Mouse (Mus musculus) MEL (cell line): ENCODE results near the gene Kctd14. TPM values are rescaled to one million over a fixed set of nuclear protein-coding genes. Genes with fewer than 3 reads are reported as not detected.

Source experiments
- DNase-seq: peaks from one replicate; pipeline ENCODE4 v3.0.0; 2011; ENCODE audit warnings: low read depth, low spot score
- H3K27ac ChIP-seq: 2 replicates; pipeline ENCODE4 v1.5.1; 2012; ENCODE audit warnings: low read depth, mild to moderate bottlenecking, control low read depth, low read length, moderate library complexity; ENCODE audit not compliant: control insufficient read depth
- H3K27me3 ChIP-seq, 2 experiments: fragments of 150-350 bp in 1 of 2; sonication (generic) in 1 of 2; 2 replicates each; pipeline ENCODE4 v1.6.1; 2012; ENCODE audit warnings: low read length in 2 of 2, mild to moderate bottlenecking in 2 of 2, improper control_type of control experiment in 1 of 2, moderate library complexity in 1 of 2; ENCODE audit not compliant: insufficient read depth in 2 of 2, control insufficient read depth in 1 of 2
- H3K36me3 ChIP-seq, 2 experiments: 2 replicates each; pipeline ENCODE4 v1.6.1; 2012 to 2014; ENCODE audit warnings: low read length in 2 of 2, improper control_type of control experiment in 1 of 2, inconsistent platforms in 1 of 2, mild to moderate bottlenecking in 1 of 2; ENCODE audit not compliant: insufficient read depth in 2 of 2, control insufficient read depth in 1 of 2
- H3K4me1 ChIP-seq, 2 experiments: fragments of 150-350 bp in 1 of 2; sonication (generic) in 1 of 2; 2 replicates each; pipeline ENCODE4 v1.6.1; 2012; ENCODE audit warnings: low read length in 2 of 2, improper control_type of control experiment in 1 of 2, mild to moderate bottlenecking in 1 of 2; ENCODE audit not compliant: insufficient read depth in 2 of 2, control insufficient read depth in 1 of 2
- H3K4me3 ChIP-seq, 2 experiments: fragments of 150-350 bp in 1 of 2; sonication (generic) in 1 of 2; 2 replicates each; pipeline ENCODE4 v1.5.1; 2012; ENCODE audit warnings: low read depth in 2 of 2, low read length in 2 of 2, mild to moderate bottlenecking in 2 of 2, moderate library complexity in 2 of 2, control low read depth in 1 of 2, improper control_type of control experiment in 1 of 2; ENCODE audit not compliant: control insufficient read depth in 1 of 2, insufficient read depth in 1 of 2
- H3K79me2 ChIP-seq: 2 replicates; pipeline ENCODE4 v1.6.1; 2012; ENCODE audit warnings: mild to moderate bottlenecking, low read length, moderate library complexity; ENCODE audit not compliant: control insufficient read depth, poor library complexity, insufficient read depth
- H3K9ac ChIP-seq: 2 replicates; pipeline ENCODE4 v1.6.1; 2012; ENCODE audit warnings: low read depth, mild to moderate bottlenecking, control low read depth, low read length, moderate library complexity; ENCODE audit not compliant: control insufficient read depth, poor library complexity, severe bottlenecking
- H3K9me3 ChIP-seq: fragments of 150-350 bp; sonication (generic); replicated peaks from 2 replicates; pipeline ENCODE4 v1.6.1; 2012; ENCODE audit warnings: mild to moderate bottlenecking, low read length, improper control_type of control experiment, moderate library complexity; ENCODE audit not compliant: insufficient read depth
- BHLHE40 ChIP-seq: IDR thresholded peaks from 2 replicates; pipeline ENCODE4 v1.6.1; 2012; ENCODE audit warnings: low read depth, mild to moderate bottlenecking, inconsistent platforms, low read length, improper control_type of control experiment, borderline replicate concordance
- CHD1 ChIP-seq: IDR thresholded peaks from 2 replicates; pipeline ENCODE4 v1.6.1; 2012; ENCODE audit warnings: low read depth, mild to moderate bottlenecking, inconsistent platforms, low read length, improper control_type of control experiment
- E2F4 ChIP-seq: IDR thresholded peaks from 2 replicates; pipeline ENCODE4 v1.6.1; 2011; ENCODE audit warnings: low read depth, low read length, improper control_type of control experiment, borderline replicate concordance
- ELF1 ChIP-seq: IDR thresholded peaks from 2 replicates; pipeline ENCODE4 v1.6.1; 2014; ENCODE audit warnings: low read depth, mild to moderate bottlenecking, inconsistent platforms, low read length, improper control_type of control experiment, moderate library complexity
- EP300 ChIP-seq, 2 experiments: IDR thresholded peaks; 2 replicates each; pipeline ENCODE4 v1.6.1; 2011; ENCODE audit warnings: improper control_type of control experiment in 2 of 2, low read length in 2 of 2, low read depth in 1 of 2, mild to moderate bottlenecking in 1 of 2
- GABPA ChIP-seq: IDR thresholded peaks from 2 replicates; pipeline ENCODE4 v1.6.1; 2012; ENCODE audit warnings: low read depth, mild to moderate bottlenecking, inconsistent platforms, low read length, improper control_type of control experiment, moderate library complexity
- GATA1 ChIP-seq: IDR thresholded peaks from 2 replicates; pipeline ENCODE4 v1.6.1; 2011; ENCODE audit warnings: low read depth, low read length, improper control_type of control experiment
- HCFC1 ChIP-seq: IDR thresholded peaks from 2 replicates; pipeline ENCODE4 v1.6.1; 2012; ENCODE audit warnings: low read depth, mild to moderate bottlenecking, inconsistent platforms, low read length, improper control_type of control experiment, moderate library complexity
- KAT2A ChIP-seq: conservative IDR thresholded peaks from 2 replicates; pipeline ENCODE4 v1.6.1; 2012; ENCODE audit warnings: low read depth, low read length, improper control_type of control experiment, inconsistent platforms
- MAFK ChIP-seq: IDR thresholded peaks from 2 replicates; pipeline ENCODE4 v1.6.1; 2011; ENCODE audit warnings: low read depth, mild to moderate bottlenecking, low read length, improper control_type of control experiment, borderline replicate concordance
- MAX ChIP-seq: IDR thresholded peaks from 2 replicates; pipeline ENCODE4 v1.6.1; 2011; ENCODE audit warnings: low read length, improper control_type of control experiment
- MEF2A ChIP-seq: IDR thresholded peaks from 2 replicates; pipeline ENCODE4 v1.6.1; 2014; ENCODE audit warnings: low read depth, mild to moderate bottlenecking, inconsistent platforms, low read length, improper control_type of control experiment; ENCODE audit not compliant: poor library complexity, insufficient replicate concordance, severe bottlenecking; ENCODE audit errors: extremely low read depth
- MXI1 ChIP-seq: IDR thresholded peaks from 2 replicates; pipeline ENCODE4 v1.6.1; 2011; ENCODE audit warnings: mild to moderate bottlenecking, low read depth, low read length, improper control_type of control experiment
- MYB ChIP-seq: IDR thresholded peaks from 2 replicates; pipeline ENCODE4 v1.6.1; 2011; ENCODE audit warnings: mild to moderate bottlenecking, low read depth, low read length, improper control_type of control experiment
- NELFE ChIP-seq: IDR thresholded peaks from 2 replicates; pipeline ENCODE4 v1.6.1; 2011; ENCODE audit warnings: low read depth, low read length, improper control_type of control experiment
- POLR2A ChIP-seq, 2 experiments: IDR thresholded peaks; 2 replicates each; pipeline ENCODE4 v1.6.1; 2011 to 2012; ENCODE audit warnings: low read length in 2 of 2, mild to moderate bottlenecking in 2 of 2, control low read depth in 1 of 2, improper control_type of control experiment in 1 of 2, low read depth in 1 of 2, moderate library complexity in 1 of 2; ENCODE audit not compliant: control insufficient read depth in 1 of 2, insufficient read depth in 1 of 2, poor library complexity in 1 of 2
- POLR2AphosphoS2 ChIP-seq: IDR thresholded peaks from 2 replicates; pipeline ENCODE4 v1.6.1; 2011; ENCODE audit warnings: low read length, improper control_type of control experiment
- RCOR1 ChIP-seq: IDR thresholded peaks from 2 replicates; pipeline ENCODE4 v1.6.1; 2012; ENCODE audit warnings: low read depth, mild to moderate bottlenecking, inconsistent platforms, low read length, improper control_type of control experiment
- TBP ChIP-seq: IDR thresholded peaks from 2 replicates; pipeline ENCODE4 v1.8.0; 2011; ENCODE audit warnings: low read depth, low read length, improper control_type of control experiment
- USF1 ChIP-seq: IDR thresholded peaks from 2 replicates; pipeline ENCODE4 v1.6.1; 2014; ENCODE audit warnings: low read depth, mild to moderate bottlenecking, inconsistent platforms, low read length, improper control_type of control experiment, moderate library complexity
- ZC3H11A ChIP-seq: IDR thresholded peaks from 2 replicates; pipeline ENCODE4 v1.6.1; 2012; ENCODE audit warnings: low read depth, mild to moderate bottlenecking, inconsistent platforms, low read length, improper control_type of control experiment
- ZMIZ1 ChIP-seq: IDR thresholded peaks from 2 replicates; pipeline ENCODE4 v1.6.1; 2012; ENCODE audit warnings: low read depth, mild to moderate bottlenecking, inconsistent platforms, low read length, improper control_type of control experiment, moderate library complexity
- polyA plus RNA-seq, 2 experiments: library from polyadenylated mRNA; stranded (reverse) in 1 of 2; unstranded in 1 of 2; fragments of >175 nt in 1 of 2; fragments of >200 nt in 1 of 2; gene quantifications; 2 replicates each; pipeline versions ENCODE4 v1.2.1 to v1.2.4; 2012; ENCODE audit warnings: low replicate concordance in 2 of 2, low read depth in 1 of 2; ENCODE audit not compliant: insufficient read length in 2 of 2, insufficient read depth in 1 of 2, missing spikeins in 1 of 2
- total RNA-seq: library from RNA; depleted of rRNA; stranded (reverse); fragments of 300-350 nt; gene quantifications from 2 replicates; pipeline ENCODE4 v1.2.3, GENCODE M21; 2012

Kctd14 gene
- total and polyA plus RNA-seq, 3 experiments: 0.58 to 0.77 TPM; not detected in 1

GRCm38 (mm10) chr7:97414915-97415687, 36.0 kb upstream of the Kctd14 start:
- no peak for TF ChIP-seq ZMIZ1
- TF ChIP-seq ELF1: no peak
- TF ChIP-seq POLR2AphosphoS2: no peak
- no peak for TF ChIP-seq CHD1
- TF ChIP-seq MEF2A: no peak
- no peak for TF ChIP-seq MYB
- TF ChIP-seq HCFC1: no peak
- TF ChIP-seq E2F4: no peak
- no peak for TF ChIP-seq EP300 (IDR thresholded peaks at IDR 0.05; ENCODE audit: low read depth in 1 of 2, low read length in 2 of 2)
- TF ChIP-seq MAX: no peak
- no peak for TF ChIP-seq USF1
- no peak for TF ChIP-seq KAT2A
- no peak for TF ChIP-seq TBP
- no peak for TF ChIP-seq RCOR1
- TF ChIP-seq GATA1: no peak
- TF ChIP-seq, all 39 proteins: peak for 0
- no peaks in the 10 kb centered on the region; a peak in 1 of 4 replicates for H3K36me3 ChIP-seq
- no peaks in the 10 kb centered on the region for H3K27me3 ChIP-seq
- H3K4me3 ChIP-seq: no peak overlapping the region
- H3K4me1 ChIP-seq: peaks cover 0 to 5% of the 10 kb centered on the region in 2 experiments; a peak in 1 of 4 replicates
- DNase-seq: no peak
- H3K27ac ChIP-seq: no peak overlapping the region
- H3K9me3 ChIP-seq: no peaks in the 10 kb centered on the region
- H3K79me2 ChIP-seq: no peaks in the 10 kb centered on the region
- no peak overlapping the region for H3K9ac ChIP-seq

GRCm38 (mm10) chr7:97416473-97416872, 34.6 kb upstream of the Kctd14 start:
- H3K9me3 ChIP-seq: no peaks in the 10 kb centered on the region
- no peak overlapping the region for H3K27ac ChIP-seq
- H3K9ac ChIP-seq: no peak overlapping the region
- no peak for DNase-seq
- no peaks in the 10 kb centered on the region for H3K27me3 ChIP-seq
- no peaks in the 10 kb centered on the region for H3K79me2 ChIP-seq
- H3K4me3 ChIP-seq: no peak overlapping the region
- TF ChIP-seq MXI1: no peak
- TF ChIP-seq BHLHE40: no peak
- TF ChIP-seq E2F4: no peak
- no peak for TF ChIP-seq MAFK
- no peak for TF ChIP-seq CHD1
- no peak for TF ChIP-seq ZC3H11A
- no peak for TF ChIP-seq POLR2A (IDR thresholded peaks at IDR 0.05; ENCODE audit: control insufficient read depth in 1 of 2, insufficient read depth in 1 of 2, low read depth in 1 of 2, low read length in 2 of 2, poor library complexity in 1 of 2)
- no peak for TF ChIP-seq NELFE
- TF ChIP-seq GABPA: no peak
- H3K4me1 ChIP-seq: peaks cover 0 to 5% of the 10 kb centered on the region in 2 experiments; a peak in 1 of 4 replicates
- H3K36me3 ChIP-seq: no peaks in the 10 kb centered on the region; a peak in 1 of 4 replicates
